Mouse (Mus musculus): ENCODE measurements around the gene Tbpl2.

Gene Tbpl2

GRCm38 (mm10) chr2:24096495-24096894, at the start of gene Tbpl2:
Tbpl2 (minus strand) TSS chr2:24096595.
- no peak for DNase-seq

GRCm38 (mm10) chr2:24134373-24134772, 38.0 kb upstream of the Tbpl2 start:
- DNase-seq = no peak

GRCm38 (mm10) chr2:24109085-24109484, 12.7 kb upstream of the Tbpl2 start:
- DNase-seq = no peak

GRCm38 (mm10) chr2:24103619-24104289, 7.4 kb upstream of the Tbpl2 start:
- no peak for DNase-seq

GRCm38 (mm10) chr2:24090921-24091320, 5.5 kb downstream of the Tbpl2 start:
- no peak for DNase-seq

- DNase-seq = no peak
These were observed 45.9 kb downstream of the Tbpl2 start for GRCm38 (mm10) chr2:24050459-24050858.

- DNase-seq = no peak
These were observed 46.9 kb downstream of the Tbpl2 start, which contains the start of gene Hnmt for GRCm38 (mm10) chr2:24049344-24049990. Hnmt (minus strand) TSS chr2:24049394.

GRCm38 (mm10) chr2:24048480-24049097, 47.8 kb downstream of the Tbpl2 start:
- DNase-seq = peak; percentile 37

- no peak for DNase-seq
These were observed 48.6 kb downstream of the Tbpl2 start for GRCm38 (mm10) chr2:24047551-24048479.

- no peak for DNase-seq
These were observed 53.5 kb downstream of the Tbpl2 start for GRCm38 (mm10) chr2:24042901-24043300.

- no peak for DNase-seq
These were observed 55.9 kb downstream of the Tbpl2 start for GRCm38 (mm10) chr2:24040531-24040930.

All from lung, postnatal 14 days (tissue).